Mouse (Mus musculus) G1E (cell line): ENCODE measurements around the gene Fev. TPM values are rescaled to one million over a fixed set of nuclear protein-coding genes. Genes with fewer than 3 reads are reported as not detected.

Experiments
- ATAC-seq: 2 replicates; pipeline ENCODE4 v1.8.0; 2016; ENCODE audit warnings: mild to moderate bottlenecking; ENCODE audit not compliant: insufficient number of reproducible peaks, poor library complexity, low FRiP score, severe bottlenecking; ENCODE audit errors: extremely low read depth
- DNase-seq: peaks from one replicate; pipeline ENCODE4 v3.0.0; 2012; ENCODE audit warnings: low spot score
- H3K27me3 ChIP-seq: 2 replicates; pipeline ENCODE4 v1.6.1; 2012; ENCODE audit warnings: mild to moderate bottlenecking, low read length, inconsistent platforms; ENCODE audit not compliant: insufficient read depth
- H3K36me3 ChIP-seq: replicated peaks from 2 replicates; pipeline ENCODE3; 2012; ENCODE audit warnings: mild to moderate bottlenecking, inconsistent platforms
- H3K4me1 ChIP-seq: 2 replicates; pipeline ENCODE4 v1.6.1; 2012; ENCODE audit warnings: low read depth, low read length, inconsistent platforms, mixed read lengths; ENCODE audit not compliant: insufficient read depth
- H3K4me3 ChIP-seq: 2 replicates; pipeline ENCODE4 v1.5.1; 2012; ENCODE audit warnings: low read depth, mild to moderate bottlenecking, inconsistent platforms, low read length, moderate library complexity, mixed read lengths
- H3K9me3 ChIP-seq: replicated peaks from 2 replicates; pipeline ENCODE4 v1.6.1; 2012; ENCODE audit warnings: inconsistent platforms
- CTCF ChIP-seq: IDR thresholded peaks from 2 replicates; pipeline ENCODE4 v1.5.1; 2012; ENCODE audit warnings: low read depth, low read length, inconsistent platforms, mixed read lengths
- GATA1 ChIP-seq: IDR thresholded peaks from 2 replicates; pipeline ENCODE4 v1.6.1; 2012; ENCODE audit warnings: borderline replicate concordance, low read length, inconsistent platforms, mixed read lengths
- GATA2 ChIP-seq: IDR thresholded peaks from 2 replicates; pipeline ENCODE4 v1.6.1; 2012; ENCODE audit warnings: low read depth, low read length, inconsistent platforms, borderline replicate concordance
- POLR2AphosphoS5 ChIP-seq: IDR thresholded peaks from 2 replicates; pipeline ENCODE4 v1.6.1; 2012; ENCODE audit warnings: low read depth, low read length, inconsistent platforms; ENCODE audit not compliant: insufficient replicate concordance
- TAL1 ChIP-seq: conservative IDR thresholded peaks from 2 replicates; pipeline ENCODE4 v1.6.1; 2012; ENCODE audit warnings: low read depth, low read length, inconsistent platforms, mixed read lengths
- polyA plus RNA-seq: library from polyadenylated mRNA; stranded (reverse); fragments of >175 nt; gene quantifications from 2 replicates; pipeline ENCODE4 v1.2.3, GENCODE M21; 2012
- total RNA-seq, 2 experiments: library from RNA; stranded (forward) in 1 of 2; stranded (reverse) in 1 of 2; fragments of 200-1000 nt in 1 of 2; fragments of >200 nt in 1 of 2; fragmentation: Nextera tagmentation in 1 of 2; gene quantifications; 2 replicates each; pipeline ENCODE4 v1.2.3; 2014 to 2017

The Fev gene
- total and polyA plus RNA-seq, 3 experiments = 0.33 TPM; not detected in 2

DNA sequence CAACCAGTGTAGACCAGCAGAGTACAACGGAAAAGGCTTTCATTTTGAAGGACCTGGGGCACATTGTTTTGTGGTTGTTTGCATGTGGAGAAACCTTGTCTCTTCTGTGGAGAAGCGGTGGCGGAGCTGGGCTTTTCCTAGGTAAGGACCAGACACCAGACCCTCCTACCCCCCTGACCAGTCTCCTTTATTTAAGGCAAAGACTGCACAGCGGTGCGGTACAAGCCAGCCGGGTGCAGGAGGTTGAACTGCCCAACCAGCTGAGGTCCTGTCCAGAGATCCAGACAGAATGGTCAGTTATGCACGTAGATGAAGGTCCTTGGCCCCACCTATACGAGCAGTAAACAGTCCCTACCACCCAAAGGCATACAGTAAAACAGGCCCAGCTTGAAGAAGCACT, 2.4 kb downstream of the Fev start:
- Histone ChIP-seq H3K4me3 (no peak overlapping the region), H3K9me3 (no peaks in the 10 kb centered on the region; the same call in 1 of the 2 replicates), H3K27me3 (peaks cover 32% of the 10 kb centered on the region), H3K36me3 (no peaks in the 10 kb centered on the region), H3K4me1 (peaks cover 10% of the 10 kb centered on the region)
- DNase-seq (no peak), ATAC-seq (no peak)
- TF ChIP-seq GATA1 (no peak), CTCF (no peak), TAL1 (no peak), POLR2AphosphoS5 (no peak), GATA2 (no peak)

DNA sequence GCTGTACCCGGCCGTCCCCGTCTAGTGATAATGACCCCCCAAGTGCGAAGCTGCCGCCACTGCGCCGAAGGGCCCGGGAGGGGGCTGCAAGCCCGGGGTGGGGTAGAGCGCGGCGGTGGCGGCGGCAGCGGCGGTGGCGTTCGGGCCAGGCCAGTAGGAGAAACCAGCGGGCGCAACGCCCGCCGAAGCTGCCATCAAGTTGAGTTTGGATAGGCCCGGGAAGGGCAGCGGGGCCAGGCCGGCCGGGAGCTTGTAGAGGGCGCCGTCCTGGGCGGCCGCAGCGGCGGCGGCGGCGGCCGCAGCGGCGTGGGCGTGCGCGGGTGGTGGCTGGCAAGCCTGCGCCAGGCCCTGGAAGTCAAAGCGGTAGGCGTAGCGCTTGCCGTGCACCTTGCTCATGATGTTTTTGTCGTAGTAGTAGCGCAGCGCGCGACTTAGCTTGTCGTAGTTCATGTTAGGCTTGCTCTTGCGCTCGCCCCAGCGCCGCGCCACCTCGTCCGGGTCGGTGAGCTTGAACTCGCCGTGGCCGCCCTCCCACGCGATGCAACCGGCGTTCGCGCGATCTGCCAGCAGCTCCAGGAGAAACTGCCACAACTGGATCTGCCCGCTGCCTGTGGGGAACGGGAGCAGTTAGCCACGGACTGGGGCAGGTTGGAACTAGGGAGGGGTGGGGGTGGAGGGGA, 3.0 kb downstream of the Fev start:
- TF ChIP-seq POLR2AphosphoS5 (no peak), GATA1 (no peak), GATA2 (no peak), CTCF (no peak), TAL1 (no peak)
- H3K4me1 ChIP-seq = peaks cover 10% of the 10 kb centered on the region

DNA sequence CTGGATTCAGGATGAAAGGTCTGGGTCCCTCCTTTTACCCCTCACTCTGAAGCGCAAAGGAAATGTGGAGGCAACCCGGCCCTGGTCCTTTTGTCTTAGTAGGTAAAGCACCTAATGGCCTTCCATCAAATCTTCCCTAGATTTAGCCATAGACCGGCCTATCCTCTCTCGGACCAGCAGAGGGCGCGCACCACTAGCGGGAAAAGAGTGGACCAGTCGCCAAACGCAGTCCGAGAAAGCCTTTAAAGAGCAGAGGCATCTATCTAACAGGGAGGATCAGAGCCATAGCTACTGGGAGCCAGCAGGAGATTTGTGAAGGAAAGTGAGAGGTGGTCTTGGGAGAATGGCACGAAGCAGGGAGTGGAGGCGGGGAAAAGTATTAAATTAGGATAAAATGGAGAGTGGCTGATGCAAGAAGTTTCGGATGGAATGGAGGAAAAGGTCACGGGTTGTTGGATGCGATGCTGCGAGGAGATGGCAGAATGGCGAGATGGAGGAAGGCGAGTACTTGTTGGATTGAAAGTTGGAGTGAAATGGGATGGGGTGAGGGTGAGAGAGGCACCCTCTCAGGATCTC, 4.3 kb downstream of the Fev start:
- H3K4me3 ChIP-seq = no peak overlapping the region
- peak; percentile 63 for DNase-seq
- no peaks in the 10 kb centered on the region; the same call in 1 of the 2 replicates for H3K9me3 ChIP-seq
- H3K4me1 ChIP-seq = peaks cover 10% of the 10 kb centered on the region
- H3K36me3 ChIP-seq = no peaks in the 10 kb centered on the region
- H3K27me3 ChIP-seq = peaks cover 26% of the 10 kb centered on the region
- TF ChIP-seq CTCF (peak; percentile 86), GATA1 (no peak)
- ATAC-seq = no peak

More for the DNA sequence above, 3.0 kb downstream of the Fev start:
- DNase-seq (no peak), ATAC-seq (no peak)
- Histone ChIP-seq H3K27me3 (peaks cover 32% of the 10 kb centered on the region), H3K9me3 (no peaks in the 10 kb centered on the region; the same call in 1 of the 2 replicates), H3K4me3 (no peak overlapping the region), H3K36me3 (no peaks in the 10 kb centered on the region)

DNA sequence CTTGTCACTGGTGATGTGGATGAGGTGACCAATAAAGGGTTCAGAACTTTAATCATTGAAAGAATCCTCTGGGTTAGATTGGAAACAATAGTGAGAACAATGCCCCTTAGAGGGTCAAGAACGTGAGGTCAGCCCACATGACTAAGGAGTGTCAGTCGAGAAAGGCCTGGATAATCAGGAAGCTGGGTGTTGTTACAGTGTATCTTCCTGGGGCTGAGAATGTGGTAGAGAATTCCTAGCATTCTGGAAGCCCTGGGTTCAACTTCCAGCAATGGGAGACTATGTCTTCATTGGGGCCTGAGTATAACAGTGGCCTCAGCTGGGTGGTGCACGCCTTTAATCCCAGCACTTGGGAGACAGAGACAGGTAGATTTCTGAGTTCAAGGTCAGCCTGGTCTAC, 8.0 kb downstream of the Fev start:
- no peak overlapping the region for H3K4me3 ChIP-seq
- no peak for DNase-seq
- H3K36me3 ChIP-seq = no peaks in the 10 kb centered on the region
- H3K9me3 ChIP-seq = no peaks in the 10 kb centered on the region
- no peak for ATAC-seq
- 0 out of 2 replicates have a peak, but pooled peaks cover 2% of the 10 kb centered on the region for H3K27me3 ChIP-seq
- peaks cover 5% of the 10 kb centered on the region for H3K4me1 ChIP-seq
- TF ChIP-seq CTCF (no peak), TAL1 (no peak), POLR2AphosphoS5 (no peak), GATA2 (no peak), GATA1 (no peak)

DNA sequence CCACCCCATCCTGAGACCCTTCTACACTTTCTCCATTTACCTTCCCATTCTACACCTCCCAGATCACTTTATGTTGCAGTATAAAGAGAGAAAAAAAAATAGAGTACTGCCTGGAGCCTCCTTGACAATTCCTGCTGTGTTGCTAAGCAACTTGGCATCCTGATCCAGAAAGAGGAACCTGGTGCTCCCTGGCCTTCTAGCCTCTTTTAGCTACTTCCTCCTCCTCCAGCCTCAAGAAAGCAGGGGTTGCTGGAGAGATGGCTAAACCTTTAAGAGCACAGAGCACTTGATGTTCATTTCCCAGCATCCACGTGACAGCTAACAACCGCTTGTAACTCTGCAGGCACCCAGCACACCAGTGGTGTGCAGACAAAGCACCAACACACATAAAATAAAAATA, 13.0 kb downstream of the Fev start:
- H3K36me3 ChIP-seq = no peaks in the 10 kb centered on the region
- H3K27me3 ChIP-seq = 0 out of 2 replicates have a peak, but pooled peaks cover 3% of the 10 kb centered on the region
- H3K9me3 ChIP-seq = no peaks in the 10 kb centered on the region
- no peak for TF ChIP-seq POLR2AphosphoS5
- no peak for TF ChIP-seq GATA1
- no peak for TF ChIP-seq TAL1
- no peak for TF ChIP-seq CTCF
- TF ChIP-seq GATA2 = no peak
- ATAC-seq (no peak), DNase-seq (no peak)
- H3K4me1 ChIP-seq = no peaks in the 10 kb centered on the region
- H3K4me3 ChIP-seq = no peak overlapping the region

DNA sequence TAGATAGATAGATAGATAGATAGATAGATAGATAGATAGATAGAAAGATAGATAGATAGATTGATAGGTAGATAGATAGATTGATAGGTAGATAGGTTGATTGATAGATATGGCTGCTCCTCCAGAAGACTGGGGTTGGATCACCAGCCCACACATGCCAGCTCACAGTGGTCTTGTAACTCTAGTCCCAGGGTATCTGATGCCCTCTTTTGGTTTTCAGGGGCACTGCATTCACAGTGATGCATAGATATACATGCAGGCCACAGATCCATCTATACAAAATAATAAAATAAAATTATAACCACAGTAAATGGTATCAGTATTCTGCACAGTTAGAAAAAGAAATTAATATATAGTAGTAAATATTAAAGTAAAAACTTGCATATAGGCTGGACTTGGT, 23.4 kb downstream of the Fev start:
- DNase-seq (no peak), ATAC-seq (no peak)
- Histone ChIP-seq H3K9me3 (peaks cover 7% of the 10 kb centered on the region), H3K36me3 (no peaks in the 10 kb centered on the region), H3K4me3 (no peak overlapping the region), H3K4me1 (no peaks in the 10 kb centered on the region), H3K27me3 (no peaks in the 10 kb centered on the region)
- TF ChIP-seq CTCF (no peak), GATA2 (no peak), POLR2AphosphoS5 (no peak), TAL1 (no peak), GATA1 (no peak)
